Mouse (Mus musculus): ENCODE measurements around the gene Lrrk1. TPM values are rescaled to one million over a fixed set of nuclear protein-coding genes. Genes with fewer than 3 reads are reported as not detected.

Lrrk1 gene
- polyA plus RNA-seq, 1 experiment from 2014 or later = 2.9 TPM

- no peak for ATAC-seq (ENCODE audit: low FRiP score)
- Histone ChIP-seq H3K4me3 (ENCODE audit: low read depth, low read length) (no peak overlapping the region), H3K27me3 (ENCODE audit: control insufficient read depth, insufficient read depth, low read length) (no peaks in the 10 kb centered on the region), H3K4me1 (ENCODE audit: control insufficient read depth, insufficient read depth, low read length) (no peaks in the 10 kb centered on the region), H3K27ac (ENCODE audit: low read depth, low read length) (no peak overlapping the region), H3K9me3 (ENCODE audit: control insufficient read depth, low read length) (no peaks in the 10 kb centered on the region), H3K4me2 (no peak overlapping the region), H3K36me3 (ENCODE audit: control insufficient read depth, insufficient read depth, low read length) (no peaks in the 10 kb centered on the region), H3K9ac (ENCODE audit: low read length) (no peak overlapping the region)
- 79% methylated on average over 7 of the region's 7 CpGs for WGBS
- DNase-seq (ENCODE audit: low spot score, missing footprints) = no peak
Observed at GRCm38 (mm10) chr7:66182075-66182715, 206.0 kb downstream of the Lrrk1 start.

- H3K9me3 ChIP-seq (ENCODE audit: control insufficient read depth, low read length) = no peaks in the 10 kb centered on the region
- H3K27ac ChIP-seq (ENCODE audit: low read depth, low read length) = no peak overlapping the region
- H3K36me3 ChIP-seq (ENCODE audit: control insufficient read depth, insufficient read depth, low read length) = no peaks in the 10 kb centered on the region; the same call in 1 of the 2 replicates
- 85% methylated on average over 10 of the region's 10 CpGs for WGBS
- no peak overlapping the region for H3K4me2 ChIP-seq
- no peak overlapping the region for H3K4me3 ChIP-seq (ENCODE audit: low read depth, low read length)
- H3K27me3 ChIP-seq (ENCODE audit: control insufficient read depth, insufficient read depth, low read length) = no peaks in the 10 kb centered on the region
- ATAC-seq (ENCODE audit: low FRiP score) (no peak), DNase-seq (ENCODE audit: low spot score, missing footprints) (no peak)
- no peaks in the 10 kb centered on the region for H3K4me1 ChIP-seq (ENCODE audit: control insufficient read depth, insufficient read depth, low read length)
- H3K9ac ChIP-seq (ENCODE audit: low read length) = no peak overlapping the region
Observed at GRCm38 (mm10) chr7:66180711-66181365, 207.3 kb downstream of the Lrrk1 start.

GRCm38 (mm10) chr7:66180260-66180659, 207.9 kb downstream of the Lrrk1 start:
- Histone ChIP-seq H3K36me3 (ENCODE audit: control insufficient read depth, insufficient read depth, low read length) (no peaks in the 10 kb centered on the region; the same call in 1 of the 2 replicates), H3K4me1 (ENCODE audit: control insufficient read depth, insufficient read depth, low read length) (no peaks in the 10 kb centered on the region), H3K9me3 (ENCODE audit: control insufficient read depth, low read length) (no peaks in the 10 kb centered on the region), H3K4me2 (no peak overlapping the region), H3K9ac (ENCODE audit: low read length) (no peak overlapping the region), H3K4me3 (ENCODE audit: low read depth, low read length) (no peak overlapping the region), H3K27me3 (ENCODE audit: control insufficient read depth, insufficient read depth, low read length) (no peaks in the 10 kb centered on the region), H3K27ac (ENCODE audit: low read depth, low read length) (no peak overlapping the region)
- 88% methylated on average over 3 of the region's 3 CpGs for WGBS
- ATAC-seq (ENCODE audit: low FRiP score) = no peak
- no peak for DNase-seq (ENCODE audit: low spot score, missing footprints)

- no peak overlapping the region for H3K9ac ChIP-seq (ENCODE audit: low read length)
- no peak for DNase-seq (ENCODE audit: low spot score, missing footprints)
- 92% methylated on average over 7 of the region's 7 CpGs for WGBS
- no peaks in the 10 kb centered on the region; the same call in 1 of the 2 replicates for H3K36me3 ChIP-seq (ENCODE audit: control insufficient read depth, insufficient read depth, low read length)
- no peak overlapping the region for H3K4me3 ChIP-seq (ENCODE audit: low read depth, low read length)
- no peak overlapping the region for H3K27ac ChIP-seq (ENCODE audit: low read depth, low read length)
- H3K27me3 ChIP-seq (ENCODE audit: control insufficient read depth, insufficient read depth, low read length) = no peaks in the 10 kb centered on the region
- no peaks in the 10 kb centered on the region for H3K9me3 ChIP-seq (ENCODE audit: control insufficient read depth, low read length)
- H3K4me2 ChIP-seq = no peak overlapping the region
- H3K4me1 ChIP-seq (ENCODE audit: control insufficient read depth, insufficient read depth, low read length) = no peaks in the 10 kb centered on the region
- ATAC-seq (ENCODE audit: low FRiP score) = no peak
Observed at GRCm38 (mm10) chr7:66179711-66180110, 208.4 kb downstream of the Lrrk1 start.

GRCm38 (mm10) chr7:66179120-66179581, 209.0 kb downstream of the Lrrk1 start:
- H3K4me1 ChIP-seq (ENCODE audit: control insufficient read depth, insufficient read depth, low read length) = no peaks in the 10 kb centered on the region
- H3K4me2 ChIP-seq = no peak overlapping the region
- H3K9me3 ChIP-seq (ENCODE audit: control insufficient read depth, low read length) = no peaks in the 10 kb centered on the region
- DNase-seq (ENCODE audit: low spot score, missing footprints) = no peak
- no peaks in the 10 kb centered on the region for H3K27me3 ChIP-seq (ENCODE audit: control insufficient read depth, insufficient read depth, low read length)
- ATAC-seq (ENCODE audit: low FRiP score) = no peak
- H3K4me3 ChIP-seq (ENCODE audit: low read depth, low read length) = no peak overlapping the region
- no peaks in the 10 kb centered on the region; the same call in 1 of the 2 replicates for H3K36me3 ChIP-seq (ENCODE audit: control insufficient read depth, insufficient read depth, low read length)
- no peak overlapping the region for H3K9ac ChIP-seq (ENCODE audit: low read length)
- no peak overlapping the region for H3K27ac ChIP-seq (ENCODE audit: low read depth, low read length)
- 74% methylated on average over 10 of the region's 10 CpGs for WGBS

- Histone ChIP-seq H3K27me3 (ENCODE audit: control insufficient read depth, insufficient read depth, low read length) (no peaks in the 10 kb centered on the region), H3K4me3 (ENCODE audit: low read depth, low read length) (no peak overlapping the region), H3K27ac (ENCODE audit: low read depth, low read length) (no peak overlapping the region), H3K9ac (ENCODE audit: low read length) (no peak overlapping the region), H3K36me3 (ENCODE audit: control insufficient read depth, insufficient read depth, low read length) (peaks cover 3% of the 10 kb centered on the region), H3K9me3 (ENCODE audit: control insufficient read depth, low read length) (no peaks in the 10 kb centered on the region), H3K4me2 (no peak overlapping the region), H3K4me1 (ENCODE audit: control insufficient read depth, insufficient read depth, low read length) (no peaks in the 10 kb centered on the region)
- ATAC-seq (ENCODE audit: low FRiP score) (no peak), DNase-seq (ENCODE audit: low spot score, missing footprints) (no peak)
- 92% methylated on average over 6 of the region's 6 CpGs for WGBS
Observed at GRCm38 (mm10) chr7:66178101-66178500, 210.0 kb downstream of the Lrrk1 start.

- H3K36me3 ChIP-seq (ENCODE audit: control insufficient read depth, insufficient read depth, low read length) = peaks cover 4% of the 10 kb centered on the region
- H3K4me1 ChIP-seq (ENCODE audit: control insufficient read depth, insufficient read depth, low read length) = no peaks in the 10 kb centered on the region
- H3K9ac ChIP-seq (ENCODE audit: low read length) = no peak overlapping the region
- H3K9me3 ChIP-seq (ENCODE audit: control insufficient read depth, low read length) = no peaks in the 10 kb centered on the region
- H3K27me3 ChIP-seq (ENCODE audit: control insufficient read depth, insufficient read depth, low read length) = no peaks in the 10 kb centered on the region
- DNase-seq (ENCODE audit: low spot score, missing footprints) (no peak), ATAC-seq (ENCODE audit: low FRiP score) (no peak)
- 72% methylated on average over 4 of the region's 4 CpGs for WGBS
- H3K4me3 ChIP-seq (ENCODE audit: low read depth, low read length) = no peak overlapping the region
- H3K4me2 ChIP-seq = no peak overlapping the region
- H3K27ac ChIP-seq (ENCODE audit: low read depth, low read length) = no peak overlapping the region
Observed at GRCm38 (mm10) chr7:66176929-66177328, 211.2 kb downstream of the Lrrk1 start.

Small RNA genes within 50 kb of the gene (microRNA-seq; reads per million reads assigned to microRNA genes)
- gene Mir7057 = not detected

Other genes with a start within 250 kb of the Lrrk1 start
- not detected in 2 replicates for gene Gm10974, start 22.4 kb downstream of the Lrrk1 start, polyA plus RNA-seq (2014; fragmentation: Nextera tagmentation; extraction: Ambion mirVana)
- gene Aldh1a3, start 39.2 kb upstream of the Lrrk1 start, polyA plus RNA-seq (2014; fragmentation: Nextera tagmentation; extraction: Ambion mirVana) = 0.41 and 0.72 TPM in 2 replicates

Measured in midbrain, embryonic 11.5 days (tissue).